Mouse (Mus musculus) olfactory bulb, adult 2 months (tissue): ENCODE data around the gene Tk1.
"Not testable (repeated sequence)": the region's sequence is repeated elsewhere in the genome, so short reads cannot be mapped to it uniquely, and the experiment has no call there.

ENCODE experiments used
- CTCF ChIP-seq: fragments of 200-500 bp; IDR thresholded peaks from 2 replicates; pipeline ENCODE4 v1.5.1; 2012; ENCODE audit warnings: low read depth, mild to moderate bottlenecking, low read length, moderate library complexity; ENCODE audit not compliant: insufficient read depth
- POLR2A ChIP-seq: fragments of 200-500 bp; IDR thresholded peaks from 2 replicates; pipeline ENCODE4 v1.6.1; 2012; ENCODE audit warnings: mild to moderate bottlenecking, low read depth, low read length, moderate library complexity; ENCODE audit not compliant: insufficient read depth

- TF ChIP-seq CTCF, POLR2A: not testable (repeated sequence)
Observed at GRCm38 (mm10) chr11:117833509-117833908, 7.6 kb upstream of the Tk1 start.
